29 mouse cellular contexts compared by ENCODE assay signal in the genomic region with DNA sequence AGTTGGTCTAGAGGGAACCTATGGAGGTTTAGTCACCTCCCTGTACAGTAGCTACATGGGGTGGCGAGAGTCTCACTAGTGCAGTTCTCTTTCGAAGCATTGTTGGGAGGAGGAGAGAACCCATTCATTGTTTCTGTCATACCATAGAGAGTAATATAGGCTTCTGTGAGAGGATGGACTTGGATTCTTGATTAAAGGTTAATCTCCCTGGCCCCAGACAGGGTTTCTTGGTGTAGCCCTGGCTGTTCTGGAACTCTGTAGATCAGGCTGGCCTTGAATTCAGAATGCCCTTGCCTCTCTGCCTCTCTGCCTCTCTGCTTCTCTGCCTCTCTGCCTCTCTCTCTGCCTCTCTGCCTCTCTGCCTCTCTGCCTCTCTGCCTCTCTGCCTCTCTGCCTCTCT. TPM values are rescaled to one million over a fixed set of nuclear protein-coding genes. Genes with fewer than 3 reads are reported as not detected.
DNase-seq lines count a peak whose midpoint lies in the region; ATAC-seq and TF ChIP-seq lines count a peak whose summit lies in the region.
"Had no signal": no experiment of that assay in that cellular context is flagged by ENCODE, and none has a peak within 500 bp of the region (broad histone marks: within the 10 kb centered on the region; RNA-seq: fewer than 3 reads in every experiment).

No protein-coding gene starts in this region.

- no peak overlapping the region for H3K4me3 ChIP-seq in hindbrain, embryonic 15.5 days
- no peak overlapping the region for H3K4me3 ChIP-seq in hindbrain, embryonic 11.5 days (ENCODE audit: low read depth, low read length)
- no peak overlapping the region for H3K4me3 ChIP-seq in kidney, postnatal 0 days (replicated peaks; ENCODE audit: low read depth, low read length)
- no peak overlapping the region for H3K4me3 ChIP-seq in brown adipose tissue, adult 24 weeks (ENCODE audit: insufficient read depth, low read depth, low read length)
- no peak overlapping the region for H3K4me3 ChIP-seq in liver, embryonic 16.5 days (ENCODE audit: low read depth, low read length)
- no peak overlapping the region for H3K4me3 ChIP-seq in forebrain, embryonic 10.5 days
- H3K4me3 ChIP-seq: heart, adult 2 months; heart, embryonic 15.5 days; intestine, embryonic 15.5 days; left cerebral cortex, adult 2 months; limb, embryonic 15.5 days; midbrain, embryonic 10.5 days had no signal

- ATAC-seq in hindbrain, embryonic 15.5 days (ENCODE audit: low FRiP score, low read depth): no peak
- no peak for ATAC-seq in hindbrain, embryonic 11.5 days (ENCODE audit: low FRiP score)
- 0 out of 2 replicates have a peak, but pooled peaks have one; percentile 36 for ATAC-seq in kidney, postnatal 0 days (replicated peaks; ENCODE audit: low FRiP score, low read depth)
- no peak for ATAC-seq in liver, embryonic 16.5 days (ENCODE audit: low read depth)
- ATAC-seq: forebrain, postnatal 0 days; intestine, embryonic 15.5 days; Patski had no signal

- H3K4me1 ChIP-seq in hindbrain, embryonic 15.5 days (replicated peaks): peaks cover 16% of the 10 kb centered on the region
- H3K4me1 ChIP-seq in hindbrain, embryonic 11.5 days (replicated peaks; ENCODE audit: control insufficient read depth, insufficient read depth, low read length): peaks cover 2% of the 10 kb centered on the region; the same call in 1 of the 2 replicates
- H3K4me1 ChIP-seq in kidney, postnatal 0 days (replicated peaks; ENCODE audit: insufficient read depth, low read length): no peaks in the 10 kb centered on the region
- H3K4me1 ChIP-seq in brown adipose tissue, adult 24 weeks (ENCODE audit: control insufficient read depth, insufficient read depth, insufficient read length, low read length): peaks cover 28% of the 10 kb centered on the region
- peaks cover 64% of the 10 kb centered on the region for H3K4me1 ChIP-seq in liver, embryonic 16.5 days (ENCODE audit: control insufficient read depth, low read depth, low read length)
- peaks cover 24% of the 10 kb centered on the region for H3K4me1 ChIP-seq in forebrain, embryonic 10.5 days
- H3K4me1 ChIP-seq: intestine, embryonic 15.5 days had no signal

- peak overlapping the region; percentile 61; the same call in 1 of the 2 replicates for H3K27ac ChIP-seq in hindbrain, embryonic 15.5 days (replicated peaks)
- H3K27ac ChIP-seq in hindbrain, embryonic 11.5 days (ENCODE audit: low read depth, low read length): no peak overlapping the region
- 0 out of 2 replicates have a peak overlapping the region, but pooled peaks have one; percentile 63 for H3K27ac ChIP-seq in kidney, postnatal 0 days
- peak overlapping the region; percentile 49 for H3K27ac ChIP-seq in brown adipose tissue, adult 24 weeks (replicated peaks; ENCODE audit: low read depth, low read length)
- H3K27ac ChIP-seq in liver, embryonic 16.5 days (ENCODE audit: low read length): peak overlapping the region; percentile 99
- H3K27ac ChIP-seq in forebrain, embryonic 10.5 days: no peak overlapping the region
- H3K27ac ChIP-seq: heart, adult 2 months; heart, embryonic 15.5 days; intestine, embryonic 15.5 days; left cerebral cortex, adult 2 months; limb, embryonic 15.5 days; midbrain, embryonic 10.5 days had no signal

- H3K27me3 ChIP-seq in hindbrain, embryonic 15.5 days: no peaks in the 10 kb centered on the region
- H3K27me3 ChIP-seq in hindbrain, embryonic 11.5 days (ENCODE audit: control insufficient read depth, insufficient read depth, low read length): no peaks in the 10 kb centered on the region
- no peaks in the 10 kb centered on the region for H3K27me3 ChIP-seq in kidney, postnatal 0 days (ENCODE audit: insufficient read depth, low read length)
- H3K27me3 ChIP-seq in liver, embryonic 16.5 days (ENCODE audit: control insufficient read depth, insufficient read depth, low read depth, low read length): no peaks in the 10 kb centered on the region
- H3K27me3 ChIP-seq in forebrain, embryonic 10.5 days (ENCODE audit: poor library complexity, severe bottlenecking): no peaks in the 10 kb centered on the region
- H3K27me3 ChIP-seq: CH12.LX; heart, embryonic 15.5 days; intestine, embryonic 15.5 days; limb, embryonic 15.5 days; Patski had no signal

- WGBS in hindbrain, embryonic 15.5 days: 93% methylated on average over 2 of the region's 2 CpGs
- 93% methylated on average over 2 of the region's 2 CpGs for WGBS in hindbrain, embryonic 11.5 days
- 90% methylated on average over 2 of the region's 2 CpGs for WGBS in kidney, postnatal 0 days
- 86% methylated on average over 2 of the region's 2 CpGs for WGBS in liver, embryonic 16.5 days (ENCODE audit: insufficient replicate concordance)
- 92% methylated on average over 2 of the region's 2 CpGs for WGBS in forebrain, embryonic 10.5 days

- TF ChIP-seq CTCF in kidney, postnatal 0 days (IDR thresholded peaks at IDR 0.05; ENCODE audit: low read depth): no peak

- H3K9ac ChIP-seq in hindbrain, embryonic 15.5 days: no peak overlapping the region
- H3K9ac ChIP-seq in hindbrain, embryonic 11.5 days (ENCODE audit: low read depth, low read length): no peak overlapping the region
- H3K9ac ChIP-seq in kidney, postnatal 0 days (ENCODE audit: low read depth, low read length): no peak overlapping the region
- H3K9ac ChIP-seq in liver, embryonic 16.5 days (ENCODE audit: low read depth, low read length): peak overlapping the region; percentile 67
- H3K9ac ChIP-seq: forebrain, postnatal 0 days; heart, embryonic 15.5 days; intestine, embryonic 15.5 days; limb, embryonic 15.5 days had no signal

- H3K36me3 ChIP-seq in hindbrain, embryonic 15.5 days: no peaks in the 10 kb centered on the region
- no peaks in the 10 kb centered on the region for H3K36me3 ChIP-seq in hindbrain, embryonic 11.5 days (ENCODE audit: control insufficient read depth, insufficient read depth, low read length)
- no peaks in the 10 kb centered on the region for H3K36me3 ChIP-seq in kidney, postnatal 0 days (ENCODE audit: insufficient read depth, low read length)
- no peaks in the 10 kb centered on the region for H3K36me3 ChIP-seq in liver, embryonic 16.5 days (ENCODE audit: control insufficient read depth, insufficient read depth)
- no peaks in the 10 kb centered on the region for H3K36me3 ChIP-seq in forebrain, embryonic 10.5 days (replicated peaks)
- H3K36me3 ChIP-seq: G1E; heart, embryonic 15.5 days; intestine, embryonic 15.5 days; limb, embryonic 15.5 days; midbrain, embryonic 10.5 days had no signal

- no peak for DNase-seq in hindbrain, embryonic 11.5 days (ENCODE audit: low spot score)
- DNase-seq in kidney, postnatal 0 days (ENCODE audit: low spot score): no peak
- DNase-seq in kidney, postnatal 4 days: no peak
- no peak for DNase-seq in forebrain, embryonic 10.5 days (ENCODE audit: extremely low spot score, low spot score)
- DNase-seq: adrenal gland, postnatal 36 days; cerebellum, adult 11-12 months; cerebellum, postnatal 10 days; forebrain, postnatal 0 days; gastrocnemius, postnatal 14 days; heart, adult 2 months; heart, postnatal 36 days; left cerebral cortex, postnatal 4 days; lung, postnatal 10 days had no signal

- H3K9me3 ChIP-seq in hindbrain, embryonic 15.5 days: no peaks in the 10 kb centered on the region
- H3K9me3 ChIP-seq in hindbrain, embryonic 11.5 days (ENCODE audit: control insufficient read depth, low read length): no peaks in the 10 kb centered on the region
- no peaks in the 10 kb centered on the region for H3K9me3 ChIP-seq in kidney, postnatal 0 days (replicated peaks; ENCODE audit: low read length)
- no peaks in the 10 kb centered on the region for H3K9me3 ChIP-seq in liver, embryonic 16.5 days (replicated peaks; ENCODE audit: control insufficient read depth, low read length)
- H3K9me3 ChIP-seq in forebrain, embryonic 10.5 days: no peaks in the 10 kb centered on the region
- H3K9me3 ChIP-seq: G1E; heart, embryonic 15.5 days; intestine, embryonic 15.5 days; limb, embryonic 15.5 days; midbrain, embryonic 10.5 days had no signal

- H3K4me2 ChIP-seq in hindbrain, embryonic 15.5 days: no peak overlapping the region
- no peak overlapping the region for H3K4me2 ChIP-seq in hindbrain, embryonic 11.5 days (replicated peaks; ENCODE audit: low read depth, low read length)
- no peak overlapping the region for H3K4me2 ChIP-seq in kidney, postnatal 0 days (ENCODE audit: low read length)
- no peak overlapping the region for H3K4me2 ChIP-seq in liver, embryonic 16.5 days (ENCODE audit: low read depth, low read length)
- H3K4me2 ChIP-seq: heart, embryonic 15.5 days; intestine, embryonic 15.5 days; limb, embryonic 15.5 days had no signal

RNA-seq across cellular contexts. Expression of gene Pcx, which starts 46.5 kb away (rescaled TPM):
- 38.9 and 43.8 TPM in 2 replicates for polyA plus RNA-seq in hindbrain, embryonic 15.5 days (2015; fragmentation: Nextera tagmentation; extraction: Ambion mirVana)
- 11.8 and 13.4 TPM in 2 replicates for polyA plus RNA-seq in hindbrain, embryonic 11.5 days (2014; fragmentation: Nextera tagmentation; extraction: Ambion mirVana)
- polyA plus RNA-seq in kidney, postnatal 0 days (2015; fragmentation: Nextera tagmentation; extraction: Ambion mirVana): 57.6 and 66.9 TPM in 2 replicates
- 328 and 343 TPM in 2 replicates for polyA plus RNA-seq in brown adipose tissue, adult 24 weeks (2012; ENCODE audit: insufficient read depth, insufficient read length, missing spikeins)
- 88.7 and 118 TPM in 2 replicates for polyA plus RNA-seq in liver, embryonic 16.5 days (2015; fragmentation: Nextera tagmentation; extraction: Ambion mirVana)
- polyA plus RNA-seq in forebrain, embryonic 10.5 days (2016; fragmentation: Nextera tagmentation; extraction: Ambion mirVana): 17.0 and 18.5 TPM in 2 replicates

RNA-seq across cellular contexts. Expression of gene 2010003K11Rik, which starts 58.4 kb away (rescaled TPM):
- polyA plus RNA-seq in hindbrain, embryonic 15.5 days (2015; fragmentation: Nextera tagmentation; extraction: Ambion mirVana): not detected in 2 replicates
- not detected in 2 replicates for polyA plus RNA-seq in hindbrain, embryonic 11.5 days (2014; fragmentation: Nextera tagmentation; extraction: Ambion mirVana)
- 0.57 and 0.61 TPM in 2 replicates for polyA plus RNA-seq in kidney, postnatal 0 days (2015; fragmentation: Nextera tagmentation; extraction: Ambion mirVana)
- polyA plus RNA-seq in brown adipose tissue, adult 24 weeks (2012; ENCODE audit: insufficient read depth, insufficient read length, missing spikeins): 30.6 and 32.3 TPM in 2 replicates
- 0.18 and 0.45 TPM in 2 replicates for polyA plus RNA-seq in liver, embryonic 16.5 days (2015; fragmentation: Nextera tagmentation; extraction: Ambion mirVana)
- not detected in 2 replicates for polyA plus RNA-seq in forebrain, embryonic 10.5 days (2016; fragmentation: Nextera tagmentation; extraction: Ambion mirVana)
- polyA plus RNA-seq: embryonic facial prominence, embryonic 11.5 days; forebrain, embryonic 11.5 days; forebrain, postnatal 0 days; G1E; heart, embryonic 15.5 days; limb, embryonic 15.5 days; midbrain, embryonic 10.5 days; midbrain, postnatal 0 days; neural tube, embryonic 14.5 days; spleen, adult 2 months had no signal

RNA-seq across cellular contexts. Expression of gene Lrfn4, which starts 58.7 kb away (rescaled TPM):
- polyA plus RNA-seq in hindbrain, embryonic 15.5 days (2015; fragmentation: Nextera tagmentation; extraction: Ambion mirVana): 13.2 and 14.7 TPM in 2 replicates
- polyA plus RNA-seq in hindbrain, embryonic 11.5 days (2014; fragmentation: Nextera tagmentation; extraction: Ambion mirVana): 7.7 and 9.0 TPM in 2 replicates
- 6.6 and 8.4 TPM in 2 replicates for polyA plus RNA-seq in kidney, postnatal 0 days (2015; fragmentation: Nextera tagmentation; extraction: Ambion mirVana)
- polyA plus RNA-seq in brown adipose tissue, adult 24 weeks (2012; ENCODE audit: insufficient read depth, insufficient read length, missing spikeins): 0.36 TPM in 1 of 2 replicates, not detected in the other
- 0.23 and 0.28 TPM in 2 replicates for polyA plus RNA-seq in liver, embryonic 16.5 days (2015; fragmentation: Nextera tagmentation; extraction: Ambion mirVana)
- 5.0 and 5.7 TPM in 2 replicates for polyA plus RNA-seq in forebrain, embryonic 10.5 days (2016; fragmentation: Nextera tagmentation; extraction: Ambion mirVana)

Comparison
In these comparisons a context has a peak if more than half of its experiments do, and no peak if none do; other contexts are left out.
1. H3K27ac ChIP-seq: peak in hindbrain, embryonic 15.5 days (single experiment), kidney, postnatal 0 days (single experiment), brown adipose tissue, adult 24 weeks (single experiment) and liver, embryonic 16.5 days (single experiment); none in hindbrain, embryonic 11.5 days (single experiment) and forebrain, embryonic 10.5 days (single experiment).
2. RNA of gene 2010003K11Rik, which starts 58.4 kb away (polyA plus RNA-seq): 30.6 to 32.3 TPM in brown adipose tissue, adult 24 weeks; 0.57 to 0.61 TPM in kidney, postnatal 0 days, 0.18 to 0.45 TPM in liver, embryonic 16.5 days, not detected in hindbrain, embryonic 15.5 days, not detected in hindbrain, embryonic 11.5 days and not detected in forebrain, embryonic 10.5 days; every median in the first group is over 10 times any median in the second.